Mouse (Mus musculus): Measurements from ENCODE around the gene Vmn1r119. TPM values are rescaled to one million over a fixed set of nuclear protein-coding genes. Genes with fewer than 3 reads are reported as not detected.
"Not testable (repeated sequence)": the region's sequence is repeated elsewhere in the genome, so short reads cannot be mapped to it uniquely, and the experiment has no call there.

The Vmn1r119 gene
- not detected in 2 replicates for polyA plus RNA-seq (2015; fragmentation: Nextera tagmentation; extraction: Ambion mirVana)

DNA sequence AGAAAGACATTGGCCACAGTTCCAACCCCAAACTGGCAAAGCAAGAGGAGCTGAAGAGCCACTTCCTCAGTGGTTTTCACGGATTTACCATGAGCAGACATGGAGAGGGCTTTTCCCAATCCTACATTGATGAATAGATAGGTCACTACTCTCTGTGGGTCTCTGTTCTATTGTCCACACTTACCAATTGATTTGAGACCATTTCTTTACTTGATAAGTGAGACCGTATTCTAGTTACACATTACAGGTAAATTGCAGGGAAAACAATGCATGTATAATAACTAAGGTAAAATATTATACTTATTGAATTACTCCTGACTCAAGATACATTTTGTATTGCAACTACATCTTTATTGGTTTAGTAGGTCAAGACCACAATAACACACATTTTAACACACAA lies at the start of gene Vmn1r119:
Gene Vmn1r119 (minus strand): TSS at position 101 of the 400 bp plus-strand sequence.
- not testable (repeated sequence) for DNase-seq (ENCODE audit: low spot score)

DNA sequence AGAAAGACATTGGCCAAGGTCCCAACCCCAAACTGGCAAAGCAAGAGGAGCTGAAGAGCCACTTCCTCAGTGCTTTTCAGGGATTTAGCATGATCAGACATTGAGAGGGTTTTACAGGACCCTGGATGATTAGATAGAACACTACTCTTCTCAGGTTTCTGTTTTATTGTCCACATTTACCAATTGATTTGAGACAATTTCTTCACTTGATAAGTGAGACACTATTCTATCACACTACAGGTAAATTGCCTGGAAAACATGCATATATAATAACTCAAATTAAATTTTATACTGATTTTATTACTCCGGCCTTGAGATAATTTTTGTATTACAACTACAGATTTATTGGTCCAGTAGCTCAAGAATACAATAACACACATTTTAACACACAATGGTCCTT lies 41.4 kb upstream of the Vmn1r119 start, which contains the start of gene Vmn1r120:
Gene Vmn1r120 (minus strand): TSS at position 101 of the 400 bp plus-strand sequence.
- not testable (repeated sequence) for DNase-seq (ENCODE audit: low spot score)

Other genes starting within 250 kb of the Vmn1r119 start
- gene Vmn1r112, start 241.3 kb downstream of the Vmn1r119 start, polyA plus RNA-seq (2015; fragmentation: Nextera tagmentation; extraction: Ambion mirVana), result not detected in 2 replicates
- not detected in 2 replicates for gene Vmn1r113, start 225.2 kb downstream of the Vmn1r119 start, polyA plus RNA-seq (2015; fragmentation: Nextera tagmentation; extraction: Ambion mirVana)
- not detected in 2 replicates for gene Vmn1r114, start 200.3 kb downstream of the Vmn1r119 start, polyA plus RNA-seq (2015; fragmentation: Nextera tagmentation; extraction: Ambion mirVana)
- not detected in 2 replicates for gene Vmn1r115, start 167.5 kb downstream of the Vmn1r119 start, polyA plus RNA-seq (2015; fragmentation: Nextera tagmentation; extraction: Ambion mirVana)
- not detected in 2 replicates for gene Vmn1r116, start 140.2 kb downstream of the Vmn1r119 start, polyA plus RNA-seq (2015; fragmentation: Nextera tagmentation; extraction: Ambion mirVana)
- not detected in 2 replicates for gene Vmn1r117, start 128.3 kb downstream of the Vmn1r119 start, polyA plus RNA-seq (2015; fragmentation: Nextera tagmentation; extraction: Ambion mirVana)
- gene Vmn1r118, start 100.1 kb downstream of the Vmn1r119 start, polyA plus RNA-seq (2015; fragmentation: Nextera tagmentation; extraction: Ambion mirVana), result not detected in 2 replicates
- gene Vmn1r120, start 41.3 kb upstream of the Vmn1r119 start, polyA plus RNA-seq (2015; fragmentation: Nextera tagmentation; extraction: Ambion mirVana), result not detected in 2 replicates
- gene Vmn1r121, start 86.1 kb upstream of the Vmn1r119 start, polyA plus RNA-seq (2015; fragmentation: Nextera tagmentation; extraction: Ambion mirVana), result not detected in 2 replicates
- gene Vmn1r122, start 121.7 kb upstream of the Vmn1r119 start, polyA plus RNA-seq (2015; fragmentation: Nextera tagmentation; extraction: Ambion mirVana), result not detected in 2 replicates
- gene Vmn1r123, start 149.7 kb upstream of the Vmn1r119 start, polyA plus RNA-seq (2015; fragmentation: Nextera tagmentation; extraction: Ambion mirVana), result not detected in 2 replicates
- gene Gm5157, start 178.0 kb upstream of the Vmn1r119 start, polyA plus RNA-seq (2015; fragmentation: Nextera tagmentation; extraction: Ambion mirVana), result not detected in 2 replicates
- gene Vmn1r124, start 248.2 kb upstream of the Vmn1r119 start, polyA plus RNA-seq (2015; fragmentation: Nextera tagmentation; extraction: Ambion mirVana), result not detected in 2 replicates

All from thymus, postnatal 0 days (tissue).